In genomic region chr7:112876128-112876527, GRCm38 (mm10) we compare ENCODE assay signal across 25 mouse cellular contexts.
DNase-seq lines count a peak whose midpoint lies in the region; ATAC-seq lines count a peak whose summit lies in the region.
"Had no signal": no experiment of that assay in that cellular context is flagged by ENCODE, and none has a peak within 500 bp of the region (broad histone marks: within the 10 kb centered on the region; RNA-seq: fewer than 3 reads in every experiment).

No protein-coding gene starts in this region.

- WGBS in heart, embryonic 10.5 days = 88% methylated on average over 10 of the region's 10 CpGs
- 64% methylated on average over 10 of the region's 10 CpGs for WGBS in kidney, embryonic 15.5 days

- peaks cover 52% of the 10 kb centered on the region for H3K36me3 ChIP-seq in heart, embryonic 10.5 days
- H3K36me3 ChIP-seq in kidney, embryonic 15.5 days = peaks cover 61% of the 10 kb centered on the region

- H3K27me3 ChIP-seq in heart, embryonic 10.5 days (ENCODE audit: insufficient read depth, poor library complexity, severe bottlenecking) = no peaks in the 10 kb centered on the region
- no peaks in the 10 kb centered on the region for H3K27me3 ChIP-seq in kidney, embryonic 15.5 days
- H3K27me3 ChIP-seq: embryonic facial prominence, embryonic 15.5 days; heart, embryonic 13.5 days; hindbrain, embryonic 13.5 days had no signal

- H3K9me3 ChIP-seq in heart, embryonic 10.5 days = no peaks in the 10 kb centered on the region
- H3K9me3 ChIP-seq in kidney, embryonic 15.5 days (replicated peaks) = no peaks in the 10 kb centered on the region
- H3K9me3 ChIP-seq: embryonic facial prominence, embryonic 15.5 days; heart, embryonic 13.5 days; hindbrain, embryonic 13.5 days had no signal

- H3K4me1 ChIP-seq in heart, embryonic 10.5 days = peaks cover 37% of the 10 kb centered on the region
- peaks cover 50% of the 10 kb centered on the region for H3K4me1 ChIP-seq in kidney, embryonic 15.5 days

- H3K27ac ChIP-seq in heart, embryonic 10.5 days = peak overlapping the region; percentile 47; the same call in 1 of the 2 replicates
- H3K27ac ChIP-seq in kidney, embryonic 15.5 days = peak overlapping the region; percentile 49; the same call in 1 of the 2 replicates
- H3K27ac ChIP-seq: embryonic facial prominence, embryonic 15.5 days; heart, adult 2 months; heart, embryonic 13.5 days; hindbrain, postnatal 0 days had no signal

- no peak overlapping the region for H3K9ac ChIP-seq in kidney, embryonic 15.5 days
- H3K9ac ChIP-seq: embryonic facial prominence, embryonic 15.5 days; heart, embryonic 13.5 days; hindbrain, embryonic 13.5 days had no signal

- ATAC-seq in kidney, embryonic 15.5 days (replicated peaks; ENCODE audit: low FRiP score) = peak; percentile 48; the same call in 1 of the 2 replicates
- ATAC-seq: activated CD4-positive, CD25-positive, alpha-beta regulatory T cell, adult 4 months; CD4-positive, CD25-positive, alpha-beta regulatory T cell, adult 4 months; forebrain, embryonic 16.5 days; inflammation-experienced regulatory T-cells, adult 6 months; intestine, embryonic 16.5 days had no signal

- H3K4me3 ChIP-seq in heart, embryonic 10.5 days = no peak overlapping the region
- H3K4me3 ChIP-seq in kidney, embryonic 15.5 days (replicated peaks) = no peak overlapping the region
- H3K4me3 ChIP-seq: embryonic facial prominence, embryonic 15.5 days; heart, adult 2 months; heart, embryonic 13.5 days; hindbrain, embryonic 13.5 days had no signal

- no peak overlapping the region for H3K4me2 ChIP-seq in kidney, embryonic 15.5 days
- H3K4me2 ChIP-seq: embryonic facial prominence, embryonic 15.5 days; heart, embryonic 13.5 days; hindbrain, embryonic 13.5 days had no signal

- no peak for DNase-seq in heart, embryonic 10.5 days (ENCODE audit: low spot score)
- DNase-seq in heart, postnatal 4 days = no peak
- no peak for DNase-seq in kidney, postnatal 4 days
- peak; percentile 20 for DNase-seq in kidney, postnatal 10 days
- no peak for DNase-seq in kidney, postnatal 14 days
- DNase-seq: adrenal gland, adult 8-10 months; adrenal gland, postnatal 25 days; cerebellum, adult 11-12 months; cerebellum, adult 8-10 months; cerebellum, postnatal 10 days; cerebellum, postnatal 36 days; embryo, embryonic 11 days; gastrocnemius, postnatal 36 days; heart, adult 2 months; heart, postnatal 14 days had no signal
